Mouse (Mus musculus) bone marrow, adult 2 months (tissue): ENCODE measurements around the gene Cttnbp2.

Experiments used
- CTCF ChIP-seq: fragments of 200-500 bp; IDR thresholded peaks from 2 replicates; pipeline ENCODE4 v1.5.1; 2011; ENCODE audit warnings: low read length, control low read depth; ENCODE audit not compliant: control insufficient read depth, insufficient read depth
- POLR2A ChIP-seq: fragments of 200-500 bp; IDR thresholded peaks from 2 replicates; pipeline ENCODE4 v1.6.1; 2011; ENCODE audit warnings: low read depth, mild to moderate bottlenecking, control low read depth, low read length, borderline replicate concordance; ENCODE audit not compliant: control insufficient read depth

DNA sequence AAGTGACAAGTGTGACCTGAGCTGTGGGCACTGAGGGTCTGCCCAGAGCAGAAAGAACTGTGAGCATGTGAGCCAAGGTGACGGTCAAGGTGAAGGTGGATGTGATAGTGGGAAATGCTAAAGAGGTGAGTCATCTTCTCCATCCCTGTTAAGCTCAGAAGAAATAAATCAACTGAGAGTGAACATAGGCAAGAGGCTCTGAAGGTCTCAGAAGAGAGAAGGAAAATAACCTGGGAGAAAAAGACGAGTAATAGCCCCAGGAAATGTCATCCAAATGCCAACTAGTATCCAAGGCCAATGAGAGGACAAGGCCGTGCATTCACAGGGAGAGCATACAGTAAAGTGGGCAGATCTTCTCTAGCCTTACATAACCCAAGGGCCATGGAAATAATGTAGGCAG, 32.9 kb downstream of the Cttnbp2 start:
- no peak for TF ChIP-seq POLR2A
- no peak for TF ChIP-seq CTCF
